Mouse (Mus musculus): ENCODE measurements around the gene Pdgfd. TPM values are rescaled to one million over a fixed set of nuclear protein-coding genes. Genes with fewer than 3 reads are reported as not detected.

The Pdgfd gene
- polyA plus RNA-seq (2012; rRNA removed) = 1.3 and 1.8 TPM in 2 replicates

DNA sequence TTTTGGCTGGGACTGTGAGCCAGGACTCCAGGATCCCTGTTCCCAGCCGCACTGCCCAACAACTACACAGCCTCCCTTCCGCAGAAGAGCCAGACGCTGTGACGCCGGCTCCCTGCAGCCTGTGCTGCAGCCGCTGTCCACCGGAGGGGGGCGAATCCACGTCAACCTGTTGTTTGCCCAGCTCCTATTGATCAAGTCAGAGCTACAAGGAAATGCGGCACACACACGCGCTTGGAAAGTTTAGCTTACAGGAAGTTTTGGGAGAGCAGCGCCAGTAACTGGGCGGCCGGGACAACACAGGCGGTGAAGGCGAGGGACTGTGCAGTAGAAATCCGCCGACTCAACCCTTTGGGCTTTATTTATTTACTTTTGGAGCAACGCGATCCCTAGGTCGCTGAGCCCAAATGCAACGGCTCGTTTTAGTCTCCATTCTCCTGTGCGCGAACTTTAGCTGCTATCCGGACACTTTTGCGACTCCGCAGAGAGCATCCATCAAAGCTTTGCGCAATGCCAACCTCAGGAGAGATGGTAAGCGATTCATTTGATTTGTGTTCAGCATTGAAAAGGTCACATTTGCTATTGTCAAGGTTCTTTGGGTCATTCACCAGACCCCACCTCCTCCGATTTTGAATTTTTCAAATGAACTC is at the start of gene Pdgfd:
TSS of gene Pdgfd (plus strand) at position 194 of the 647 bp plus-strand sequence.

DNA sequence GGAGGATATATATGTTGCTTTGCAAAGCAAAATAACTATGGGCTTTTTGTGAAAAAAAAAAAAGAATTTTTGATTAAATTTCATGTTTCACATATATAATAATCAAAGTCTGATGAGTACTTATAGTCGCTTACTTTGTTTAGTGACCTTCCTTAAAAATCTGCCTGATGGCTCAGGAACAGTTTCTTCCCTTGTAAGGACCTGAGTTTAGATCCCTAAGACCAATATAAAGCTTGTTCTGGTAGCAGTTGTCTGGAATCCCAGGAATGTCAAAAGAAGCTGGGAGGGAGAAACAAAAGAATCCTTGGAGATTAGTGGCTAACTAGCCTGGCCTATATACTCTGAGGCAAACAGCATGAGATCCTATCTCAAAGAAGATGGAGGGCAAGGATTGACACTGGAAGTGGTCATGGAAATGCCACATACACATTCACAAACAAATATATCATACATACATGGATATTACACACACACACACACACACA is 101.5 kb downstream of the Pdgfd start, which contains the start of gene Ddi1:
TSS of gene Ddi1 (minus strand) at position 51 of the 485 bp plus-strand sequence.

Other genes starting within 250 kb of the Pdgfd start
- gene Ddi1, start 101.3 kb downstream of the Pdgfd start, polyA plus RNA-seq (2012; rRNA removed) = not detected in 2 replicates